Mouse (Mus musculus): Measurements from ENCODE around the gene Ctnnd2.

DNA sequence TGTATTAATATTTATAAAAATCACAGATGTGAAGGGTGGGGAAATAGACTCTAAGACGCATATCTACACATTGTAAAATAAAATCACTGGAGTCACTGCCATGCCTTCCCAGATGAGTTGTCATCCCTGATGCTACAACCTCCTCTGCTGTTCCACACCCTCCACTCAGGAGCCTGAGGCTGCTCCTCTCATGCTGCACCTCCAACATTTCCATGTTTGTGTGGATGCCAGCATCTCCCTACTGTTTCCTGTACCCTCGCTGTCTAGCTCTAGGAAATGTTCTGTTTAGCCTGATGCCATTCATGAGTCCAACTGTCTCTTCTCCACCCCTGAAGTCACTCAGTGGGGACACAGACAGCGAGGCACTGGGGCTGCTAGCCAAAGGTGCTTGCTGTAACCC is 620.9 kb downstream of the Ctnnd2 start:
- TF ChIP-seq EP300 (IDR thresholded peaks at IDR 0.05; ENCODE audit: low read depth) (no peak), CTCF (IDR thresholded peaks at IDR 0.05; ENCODE audit: low read depth) (no peak)

Data from liver, postnatal 0 days (tissue).